Mouse (Mus musculus): ENCODE data around the gene Ints12.

DNA sequence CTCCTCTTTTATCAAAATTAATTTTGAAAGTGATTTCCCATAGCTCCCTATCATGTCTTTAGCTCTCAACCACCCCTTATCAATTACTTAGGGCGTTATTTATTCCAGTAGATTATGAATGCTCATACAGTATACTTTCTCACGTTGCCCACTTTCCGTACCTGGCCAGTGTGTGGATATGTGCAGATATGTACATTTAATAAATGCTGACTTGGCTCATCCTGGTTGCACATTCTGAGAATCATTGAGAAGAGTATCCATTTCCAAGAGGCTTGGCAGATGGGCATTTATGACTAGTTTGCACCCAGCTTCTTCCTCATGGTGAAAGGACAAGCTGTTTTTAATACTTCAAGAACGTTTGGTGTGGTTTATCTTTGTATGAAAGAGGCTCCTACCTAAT, 18.2 kb downstream of the Ints12 start:
- no peak for TF ChIP-seq CTCF (IDR thresholded peaks at IDR 0.05; ENCODE audit: low read depth)
- TF ChIP-seq EP300 (IDR thresholded peaks at IDR 0.05; ENCODE audit: low read depth), result no peak

All from liver, postnatal 0 days (tissue).